Mouse (Mus musculus): ENCODE measurements around the gene Car6. TPM values are rescaled to one million over a fixed set of nuclear protein-coding genes. Genes with fewer than 3 reads are reported as not detected.
A peak's percentile ranks its signal among the peaks of the same experiment; 100 is the strongest.

Gene Car6
- total and polyA plus RNA-seq, 3 experiments = not detected

GRCm38 (mm10) chr4:150188236-150188635, 12.9 kb downstream of the Car6 start:
- peaks cover 0 to 9% of the 10 kb centered on the region in 2 experiments; a peak in 2 of 4 replicates for H3K4me1 ChIP-seq (ENCODE audit: control insufficient read depth in 1 of 2, insufficient read depth in 2 of 2)
- DNase-seq (ENCODE audit: extremely low read depth) = no peak
- no peak overlapping the region for H3K27ac ChIP-seq (ENCODE audit: insufficient read depth, low read depth)
- H3K4me3 ChIP-seq (replicated peaks in 1 of 3; ENCODE audit: low read depth in 2 of 3, low read length in 2 of 3, poor library complexity in 1 of 3) = no peak overlapping the region
- H3K9ac ChIP-seq (ENCODE audit: insufficient read depth, low read depth) = no peak overlapping the region
- dilution Hi-C loops (cut with MboI; ENCODE audit: extremely low pct_ligation_motif_present, extremely low pct_unique_long_range_greater_than_20kb, low sequenced_read_pairs) (no loop called here), in situ Hi-C loops (cut with MboI; ENCODE audit: low pct_ligation_motif_present, low pct_unique_long_range_greater_than_20kb, low sequenced_read_pairs) (loop anchor here (5.0 kb wide), 1 partner anchor 34 kb away; no protein-coding TSS in a partner anchor)
- no peaks in the 10 kb centered on the region for H3K36me3 ChIP-seq (replicated peaks in 1 of 2; ENCODE audit: control insufficient read depth in 1 of 2, insufficient read depth in 1 of 2, low read length in 1 of 2)
- H3K4me2 ChIP-seq (ENCODE audit: insufficient read depth, low read depth, poor library complexity, severe bottlenecking) = no peak overlapping the region
- no peaks in the 10 kb centered on the region for H3K9me3 ChIP-seq (replicated peaks; ENCODE audit: low read length)
- TF ChIP-seq CHD1 (IDR thresholded peaks at IDR 0.05; ENCODE audit: low read depth, low read length) (no peak), MAX (IDR thresholded peaks at IDR 0.05; ENCODE audit: low read length) (no peak), SMC3 (IDR thresholded peaks at IDR 0.05; ENCODE audit: low read depth, low read length) (no peak), RAD21 (IDR thresholded peaks at IDR 0.05; ENCODE audit: low read depth, low read length) (no peak), MEF2A (IDR thresholded peaks at IDR 0.05; ENCODE audit: borderline replicate concordance, low read depth, low read length) (no peak)
- H3K79me2 ChIP-seq (replicated peaks; ENCODE audit: control insufficient read depth, extremely low read depth, insufficient read depth, poor library complexity, severe bottlenecking) = no peaks in the 10 kb centered on the region
- peaks cover 4% of the 10 kb centered on the region for H3K27me3 ChIP-seq (replicated peaks)

- dilution Hi-C loops (cut with MboI; ENCODE audit: extremely low pct_ligation_motif_present, extremely low pct_unique_long_range_greater_than_20kb, low sequenced_read_pairs) (no loop called here), in situ Hi-C loops (cut with MboI; ENCODE audit: low pct_ligation_motif_present, low pct_unique_long_range_greater_than_20kb, low sequenced_read_pairs) (no loop called here)
- Histone ChIP-seq H3K27ac (ENCODE audit: insufficient read depth, low read depth) (no peak overlapping the region), H3K4me3 (replicated peaks in 1 of 3; ENCODE audit: low read depth in 2 of 3, low read length in 2 of 3, poor library complexity in 1 of 3) (no peak overlapping the region), H3K27me3 (replicated peaks) (no peaks in the 10 kb centered on the region), H3K4me2 (ENCODE audit: insufficient read depth, low read depth, poor library complexity, severe bottlenecking) (no peak overlapping the region), H3K36me3 (replicated peaks in 1 of 2; ENCODE audit: control insufficient read depth in 1 of 2, insufficient read depth in 1 of 2, low read length in 1 of 2) (no peaks in the 10 kb centered on the region), H3K9me3 (replicated peaks; ENCODE audit: low read length) (peaks cover 4% of the 10 kb centered on the region), H3K4me1 (ENCODE audit: control insufficient read depth in 1 of 2, insufficient read depth in 2 of 2) (peaks cover 3 to 8% of the 10 kb centered on the region in 2 experiments; a peak in 2 of 4 replicates), H3K9ac (ENCODE audit: insufficient read depth, low read depth) (no peak overlapping the region), H3K79me2 (replicated peaks; ENCODE audit: control insufficient read depth, extremely low read depth, insufficient read depth, poor library complexity, severe bottlenecking) (no peaks in the 10 kb centered on the region)
- TF ChIP-seq JUN (IDR thresholded peaks at IDR 0.05; ENCODE audit: insufficient read depth, low read depth, low read length) (no peak), CTCF (conservative IDR thresholded peaks at IDR 0.05 in 1 of 2, IDR thresholded peaks at IDR 0.05 in 1 of 2; ENCODE audit: low read depth in 2 of 2, low read length in 2 of 2) (peak; percentile 31 to 33; a peak in 2 of 4 replicates)
- DNase-seq (ENCODE audit: extremely low read depth) = peak; percentile 26
These were observed 19.8 kb downstream of the Car6 start for GRCm38 (mm10) chr4:150181304-150181703.

DNA sequence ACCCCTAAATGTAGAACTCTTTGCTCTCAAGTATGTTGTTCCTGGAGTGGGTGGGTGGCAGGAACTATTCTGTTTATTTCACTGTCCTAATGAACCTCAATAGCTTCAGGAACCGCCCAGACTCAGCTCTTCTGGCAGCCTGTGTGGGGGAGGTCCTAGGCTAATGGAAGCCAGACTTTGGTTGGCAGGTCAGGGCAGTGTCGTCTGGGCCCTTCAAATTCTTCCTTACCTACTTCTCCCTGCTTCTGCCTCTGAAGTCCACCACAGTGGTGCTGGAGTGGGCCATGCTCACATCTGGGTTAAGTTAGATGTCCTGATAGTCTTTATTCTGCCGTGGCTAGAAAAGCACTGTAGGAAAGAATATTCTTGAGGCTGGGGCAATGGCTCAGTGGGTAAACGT, 23.0 kb downstream of the Car6 start:
- in situ Hi-C loops (cut with MboI; ENCODE audit: low pct_ligation_motif_present, low pct_unique_long_range_greater_than_20kb, low sequenced_read_pairs) (no loop called here), dilution Hi-C loops (cut with MboI; ENCODE audit: extremely low pct_ligation_motif_present, extremely low pct_unique_long_range_greater_than_20kb, low sequenced_read_pairs) (no loop called here)
- DNase-seq (ENCODE audit: extremely low read depth) = no peak
- no peak for TF ChIP-seq MEF2A (IDR thresholded peaks at IDR 0.05; ENCODE audit: borderline replicate concordance, low read depth, low read length)
- no peak for TF ChIP-seq SIN3A (IDR thresholded peaks at IDR 0.05; ENCODE audit: low read length)
- TF ChIP-seq MAX (IDR thresholded peaks at IDR 0.05; ENCODE audit: low read length) = no peak
- TF ChIP-seq ZKSCAN1 (IDR thresholded peaks at IDR 0.05; ENCODE audit: borderline replicate concordance, low read depth, low read length) = no peak
- no peak for TF ChIP-seq MYC (IDR thresholded peaks at IDR 0.05; ENCODE audit: low read depth, low read length)
- no peak for TF ChIP-seq ELF1 (IDR thresholded peaks at IDR 0.05; ENCODE audit: low read depth, low read length)
- TF ChIP-seq ZC3H11A (IDR thresholded peaks at IDR 0.05; ENCODE audit: low read depth, low read length) = no peak
- no peak for TF ChIP-seq TCF12 (IDR thresholded peaks at IDR 0.05; ENCODE audit: low read depth, low read length)
- no peak for TF ChIP-seq CHD1 (IDR thresholded peaks at IDR 0.05; ENCODE audit: low read depth, low read length)
- no peak for TF ChIP-seq POLR2A (IDR thresholded peaks at IDR 0.05; ENCODE audit: low read depth, low read length)
- TF ChIP-seq MAZ (IDR thresholded peaks at IDR 0.05; ENCODE audit: low read depth, low read length) = no peak
- TF ChIP-seq USF1 (IDR thresholded peaks at IDR 0.05; ENCODE audit: low read depth, low read length) = no peak
- TF ChIP-seq ZMIZ1 (IDR thresholded peaks at IDR 0.05; ENCODE audit: low read depth, low read length) = no peak
- no peak for TF ChIP-seq CTCF (conservative IDR thresholded peaks at IDR 0.05 in 1 of 2, IDR thresholded peaks at IDR 0.05 in 1 of 2; ENCODE audit: low read depth in 2 of 2, low read length in 2 of 2)
- no peak for TF ChIP-seq NELFE (IDR thresholded peaks at IDR 0.05; ENCODE audit: low read depth, low read length)
- TF ChIP-seq RAD21 (IDR thresholded peaks at IDR 0.05; ENCODE audit: low read depth, low read length) = no peak
- no peak for TF ChIP-seq JUND (conservative IDR thresholded peaks at IDR 0.05; ENCODE audit: low read depth, low read length)
- TF ChIP-seq MXI1 (IDR thresholded peaks at IDR 0.05; ENCODE audit: low read depth, low read length) = no peak
- no peak for TF ChIP-seq JUN (IDR thresholded peaks at IDR 0.05; ENCODE audit: insufficient read depth, low read depth, low read length)
- TF ChIP-seq ETS1 (conservative IDR thresholded peaks at IDR 0.05; ENCODE audit: low read depth, low read length) = no peak
- Histone ChIP-seq H3K4me2 (ENCODE audit: insufficient read depth, low read depth, poor library complexity, severe bottlenecking) (no peak overlapping the region), H3K27ac (ENCODE audit: insufficient read depth, low read depth) (no peak overlapping the region), H3K9me3 (replicated peaks; ENCODE audit: low read length) (peaks cover 4% of the 10 kb centered on the region), H3K9ac (ENCODE audit: insufficient read depth, low read depth) (no peak overlapping the region), H3K4me3 (replicated peaks in 1 of 3; ENCODE audit: low read depth in 2 of 3, low read length in 2 of 3, poor library complexity in 1 of 3) (no peak overlapping the region), H3K4me1 (ENCODE audit: control insufficient read depth in 1 of 2, insufficient read depth in 2 of 2) (peaks cover 0 to 8% of the 10 kb centered on the region in 2 experiments; a peak in 2 of 4 replicates), H3K36me3 (replicated peaks in 1 of 2; ENCODE audit: control insufficient read depth in 1 of 2, insufficient read depth in 1 of 2, low read length in 1 of 2) (no peaks in the 10 kb centered on the region), H3K27me3 (replicated peaks) (no peaks in the 10 kb centered on the region), H3K79me2 (replicated peaks; ENCODE audit: control insufficient read depth, extremely low read depth, insufficient read depth, poor library complexity, severe bottlenecking) (no peaks in the 10 kb centered on the region)
